Mouse (Mus musculus) thymus, adult 2 months (tissue): Measurements from ENCODE around the gene Abl1.

Experiments
- CTCF ChIP-seq: fragments of 200-500 bp; IDR thresholded peaks from 2 replicates; pipeline ENCODE4 v1.5.1; 2012; ENCODE audit warnings: mild to moderate bottlenecking, control low read depth, low read length, moderate library complexity, borderline replicate concordance; ENCODE audit not compliant: control insufficient read depth, poor library complexity, insufficient read depth; ENCODE audit errors: extremely low read depth
- POLR2A ChIP-seq: fragments of 200-500 bp; IDR thresholded peaks from 2 replicates; pipeline ENCODE4 v1.6.1; 2012; ENCODE audit warnings: mild to moderate bottlenecking, low read length, control low read depth, moderate library complexity; ENCODE audit not compliant: control insufficient read depth, poor library complexity, insufficient read depth; ENCODE audit errors: extremely low read depth

GRCm38 (mm10) chr2:31825469-31825911, 137.3 kb downstream of the Abl1 start:
- no peak for TF ChIP-seq CTCF
- no peak for TF ChIP-seq POLR2A
